Mouse (Mus musculus) limb, embryonic 14.5 days (tissue): ENCODE results near the gene Gm28845. TPM values are rescaled to one million over a fixed set of nuclear protein-coding genes. Genes with fewer than 3 reads are reported as not detected.

Experiments
- ATAC-seq: fragments of 200-750 bp; cut with Nextera tagmentation; 2 replicates; pipeline ENCODE4 v1.8.0; 2017; ENCODE audit warnings: low read depth, moderate number of reproducible peaks, moderate TSS enrichment; ENCODE audit not compliant: low FRiP score
- DNase-seq: peaks from one replicate; pipeline ENCODE4 v3.0.0-alpha.2; 2015; ENCODE audit warnings: low spot score
- H3K27ac ChIP-seq: fragments of 300-500 bp; sonication (generic); replicated peaks from 2 replicates; pipeline ENCODE4 v1.5.1; 2014; ENCODE audit warnings: low read depth, mild to moderate bottlenecking, low read length, moderate library complexity, mixed read lengths
- H3K27me3 ChIP-seq: fragments of 300-500 bp; sonication (generic); 2 replicates; pipeline ENCODE4 v1.6.1; 2014; ENCODE audit warnings: low read length, mixed read lengths; ENCODE audit not compliant: control insufficient read depth, insufficient read depth
- H3K36me3 ChIP-seq: fragments of 300-500 bp; sonication (generic); 2 replicates; pipeline ENCODE4 v1.6.1; 2014; ENCODE audit warnings: mild to moderate bottlenecking, low read length, moderate library complexity, mixed read lengths; ENCODE audit not compliant: control insufficient read depth, insufficient read depth
- H3K4me1 ChIP-seq: fragments of 300-500 bp; sonication (generic); 2 replicates; pipeline ENCODE4 v1.6.1; 2014; ENCODE audit warnings: antibody characterized with exemption, low read length, mixed read lengths; ENCODE audit not compliant: control insufficient read depth, insufficient read depth
- H3K4me2 ChIP-seq: fragments of 300-500 bp; sonication (generic); replicated peaks from 2 replicates; pipeline ENCODE4 v1.6.1; 2014; ENCODE audit warnings: low read depth, mild to moderate bottlenecking, low read length, moderate library complexity; ENCODE audit not compliant: severe bottlenecking
- H3K4me3 ChIP-seq: fragments of 300-500 bp; sonication (generic); replicated peaks from 2 replicates; pipeline ENCODE4 v1.5.1; 2014; ENCODE audit warnings: low read length
- H3K9ac ChIP-seq: fragments of 300-500 bp; sonication (generic); 2 replicates; pipeline ENCODE4 v1.6.1; 2014; ENCODE audit warnings: mild to moderate bottlenecking, low read depth, low read length, moderate library complexity; ENCODE audit not compliant: severe bottlenecking
- H3K9me3 ChIP-seq: fragments of 300-500 bp; sonication (generic); 2 replicates; pipeline ENCODE4 v1.6.1; 2016; ENCODE audit warnings: low read length; ENCODE audit not compliant: control insufficient read depth
- POLR2A ChIP-seq: fragments of 200-500 bp; IDR thresholded peaks from 2 replicates; pipeline ENCODE4 v1.8.0; 2012; ENCODE audit warnings: inconsistent platforms, mild to moderate bottlenecking, moderate library complexity, borderline replicate concordance; ENCODE audit not compliant: insufficient read depth, insufficient read length; ENCODE audit errors: extremely low read depth
- WGBS: fragments of 180-500 bp; shearing (Covaris S2); extraction: QIAGEN DNeasy Blood & Tissue Kit; methylation state at CpG from one replicate; pipeline ENCODE4 v1.1.7; 2014; 5-methylcytosine and 5-hydroxymethylcytosine counted together
- polyA plus RNA-seq, 2 experiments: library from polyadenylated mRNA; depleted of rRNA in 1 of 2; stranded (reverse) in 1 of 2; unstranded in 1 of 2; fragments of >200 nt; fragmentation: Nextera tagmentation in 1 of 2; extraction: Ambion mirVana in 1 of 2; gene quantifications; 2 replicates each; pipeline versions ENCODE4 v1.2.1 to v1.2.3; 2012 to 2014

Gm28845 gene
- polyA plus RNA-seq, 2 experiments: not detected

DNA sequence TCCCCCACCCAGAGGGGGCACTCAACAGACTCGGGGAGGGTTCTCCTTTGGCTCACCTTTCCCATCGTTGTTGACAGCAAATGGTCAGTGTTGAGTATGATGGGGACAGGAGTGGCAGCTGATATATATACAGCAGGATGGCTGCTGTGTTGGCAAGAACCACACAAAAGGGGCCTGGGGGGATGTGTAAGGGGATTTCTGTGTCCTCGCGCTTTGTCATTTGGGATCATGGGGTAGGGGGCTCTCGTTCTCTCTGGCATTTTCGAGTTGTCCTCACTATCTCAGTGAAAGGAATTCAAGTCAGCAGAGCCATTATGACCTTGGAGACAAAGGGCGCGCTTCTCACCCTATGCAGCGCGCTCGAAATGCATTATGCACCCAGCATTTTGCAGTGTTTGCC lies 16.1 kb downstream of the Gm28845 start, which contains the start of gene Cryga:
TSS of gene Cryga (minus strand) at position 101 of the 400 bp plus-strand sequence.
- no peak for ATAC-seq
- 96% methylated on average over 11 of the region's 11 CpGs for WGBS
- DNase-seq: no peak
- no peak within 1 kb of the TSS for H3K4me3 ChIP-seq
- H3K9me3 ChIP-seq: no peaks in the 10 kb centered on the region
- H3K36me3 ChIP-seq: no peaks in the 10 kb centered on the region
- H3K9ac ChIP-seq: no peak within 1 kb of the TSS
- H3K27ac ChIP-seq: no peak within 1 kb of the TSS
- TF ChIP-seq POLR2A: no peak
- H3K4me1 ChIP-seq: no peaks in the 10 kb centered on the region
- no peak within 1 kb of the TSS for H3K4me2 ChIP-seq
- H3K27me3 ChIP-seq: no peaks in the 10 kb centered on the region

DNA sequence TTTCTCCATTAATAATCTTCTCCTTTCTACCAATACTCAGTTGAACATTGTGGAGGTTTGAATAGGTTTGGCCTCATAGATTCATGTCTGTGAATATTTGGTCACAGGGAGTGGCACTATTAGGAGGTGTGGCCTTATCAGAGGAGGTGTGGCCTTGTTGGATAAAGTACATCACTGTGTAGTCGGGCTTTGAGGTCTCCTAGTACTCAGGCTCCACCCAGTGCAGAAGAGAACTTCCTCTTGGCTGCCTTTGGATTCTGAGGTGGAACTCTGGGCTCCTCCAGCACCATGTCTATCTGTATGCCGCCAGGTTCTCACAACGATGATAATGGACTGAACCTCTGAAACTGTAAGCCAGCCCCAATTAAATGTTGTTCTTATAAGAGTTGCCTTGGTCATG lies 22.4 kb downstream of the Gm28845 start:
- 86% methylated on average over 3 of the region's 3 CpGs for WGBS
- Histone ChIP-seq H3K4me3 (no peak overlapping the region), H3K4me1 (no peaks in the 10 kb centered on the region), H3K4me2 (no peak overlapping the region), H3K27ac (no peak overlapping the region), H3K9ac (no peak overlapping the region), H3K36me3 (no peaks in the 10 kb centered on the region), H3K27me3 (no peaks in the 10 kb centered on the region), H3K9me3 (no peaks in the 10 kb centered on the region)
- DNase-seq (no peak), ATAC-seq (no peak)
- TF ChIP-seq POLR2A: no peak

DNA sequence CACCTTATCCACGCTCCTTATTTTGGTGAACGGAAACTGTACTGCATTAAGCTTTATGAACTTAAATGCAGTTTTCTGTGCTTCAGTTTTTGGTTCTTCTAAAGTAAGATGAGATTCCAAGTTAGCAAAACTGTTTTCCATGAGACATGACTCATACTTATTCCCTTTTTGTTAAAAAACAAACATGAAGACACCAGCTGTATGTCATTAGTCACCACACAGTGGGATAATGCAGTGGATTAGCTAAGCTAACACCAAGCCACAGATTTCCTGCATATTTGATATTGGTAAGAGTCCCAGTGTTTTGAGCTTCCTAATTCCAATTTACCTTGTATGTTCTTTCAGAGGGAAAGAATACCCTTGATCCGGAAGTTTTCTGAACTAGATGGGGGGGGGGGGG lies 27.8 kb downstream of the Gm28845 start:
- H3K9ac ChIP-seq: no peak overlapping the region
- no peaks in the 10 kb centered on the region for H3K4me1 ChIP-seq
- TF ChIP-seq POLR2A: no peak
- H3K36me3 ChIP-seq: no peaks in the 10 kb centered on the region
- no peak overlapping the region for H3K4me3 ChIP-seq
- H3K27me3 ChIP-seq: no peaks in the 10 kb centered on the region
- H3K9me3 ChIP-seq: no peaks in the 10 kb centered on the region
- ATAC-seq: no peak
- no peak overlapping the region for H3K27ac ChIP-seq
- 94% methylated on average over 3 of the region's 3 CpGs for WGBS
- H3K4me2 ChIP-seq: no peak overlapping the region
- no peak for DNase-seq

DNA sequence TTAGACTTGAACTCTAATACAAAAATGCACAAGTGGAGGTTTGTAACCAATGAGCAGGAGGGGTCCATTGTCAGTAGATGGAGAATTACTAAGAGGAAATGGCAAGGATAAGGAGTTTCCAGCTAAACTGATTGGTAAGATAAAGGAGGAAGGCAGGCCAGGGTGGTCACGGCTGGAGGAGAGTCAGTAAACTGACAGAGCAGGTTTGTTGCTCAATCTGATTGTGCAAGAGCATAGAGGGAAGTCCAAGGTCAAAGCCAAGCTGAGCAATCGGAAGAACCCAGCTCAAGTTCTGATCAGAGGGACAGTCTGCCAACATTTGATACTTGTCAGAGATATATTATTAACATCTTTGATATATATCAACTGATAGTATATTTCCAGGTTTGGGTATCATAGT lies 29.0 kb downstream of the Gm28845 start:
- ATAC-seq (no peak), DNase-seq (no peak)
- Histone ChIP-seq H3K4me2 (no peak overlapping the region), H3K36me3 (no peaks in the 10 kb centered on the region), H3K9me3 (no peaks in the 10 kb centered on the region), H3K27ac (no peak overlapping the region), H3K4me1 (no peaks in the 10 kb centered on the region), H3K27me3 (no peaks in the 10 kb centered on the region), H3K9ac (no peak overlapping the region), H3K4me3 (no peak overlapping the region)
- WGBS: 76% methylated on average over 2 of the region's 2 CpGs
- no peak for TF ChIP-seq POLR2A

DNA sequence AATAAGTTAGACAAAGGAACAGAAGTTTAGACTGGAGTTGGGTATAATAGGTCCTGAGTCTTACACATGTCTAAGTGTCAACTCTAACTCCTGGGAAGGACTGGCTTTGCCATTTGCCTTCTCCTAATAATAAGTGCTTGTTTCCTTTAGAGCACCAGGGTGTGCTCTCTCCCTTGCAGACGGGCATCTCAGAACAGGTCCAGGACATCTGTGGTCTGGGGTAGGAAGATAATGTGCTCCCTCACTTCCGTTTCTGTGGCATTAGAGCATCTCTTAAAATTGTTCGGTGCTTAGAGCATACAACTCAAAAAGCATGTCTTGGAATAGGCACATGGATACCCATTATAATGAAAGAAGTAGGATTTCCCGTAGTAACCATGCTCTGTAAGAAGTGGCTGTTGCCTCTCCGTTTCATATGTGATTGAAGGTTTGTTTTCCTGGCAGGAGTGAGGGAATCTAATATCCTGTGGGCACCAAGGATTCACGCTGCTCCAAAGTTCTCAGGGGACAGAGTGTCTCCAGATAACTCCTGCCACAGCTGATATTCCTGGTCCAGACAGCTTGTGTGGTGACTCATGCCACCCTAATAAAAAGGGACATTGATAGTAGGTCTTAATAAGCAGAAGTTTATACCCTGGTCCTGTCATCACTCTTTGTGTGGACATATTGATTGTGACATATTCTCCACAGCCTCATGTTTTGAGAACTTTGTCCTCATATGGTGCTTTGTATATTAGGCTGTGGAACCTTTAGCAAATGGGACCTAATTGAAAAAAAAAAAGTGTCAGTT lies 30.6 kb downstream of the Gm28845 start:
- no peak overlapping the region for H3K4me3 ChIP-seq
- H3K36me3 ChIP-seq: no peaks in the 10 kb centered on the region
- ATAC-seq (no peak), DNase-seq (no peak)
- 71% methylated on average over 6 of the region's 6 CpGs for WGBS
- TF ChIP-seq POLR2A: no peak
- no peaks in the 10 kb centered on the region for H3K27me3 ChIP-seq
- no peak overlapping the region for H3K27ac ChIP-seq
- no peak overlapping the region for H3K9ac ChIP-seq
- H3K9me3 ChIP-seq: no peaks in the 10 kb centered on the region
- H3K4me1 ChIP-seq: no peaks in the 10 kb centered on the region
- no peak overlapping the region for H3K4me2 ChIP-seq

DNA sequence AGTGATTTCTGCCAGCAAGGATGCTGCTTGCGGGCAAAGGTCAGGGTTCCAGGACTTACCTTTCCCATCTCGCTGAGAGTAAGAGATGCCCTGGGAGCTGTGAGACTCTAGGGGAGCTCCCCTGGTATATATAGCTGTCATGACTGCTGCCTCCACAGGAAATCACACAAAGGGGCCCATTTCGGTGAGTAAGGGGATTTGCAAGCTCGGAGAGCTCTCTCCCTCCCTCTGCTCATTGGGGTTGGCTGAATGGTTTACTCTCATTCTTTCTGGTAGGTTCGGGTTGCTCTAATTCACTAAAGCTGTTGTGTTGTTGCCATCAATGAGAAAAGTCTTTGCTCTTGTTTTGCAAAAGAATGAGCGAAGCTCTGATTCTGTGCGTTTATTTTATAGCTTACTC lies 37.2 kb downstream of the Gm28845 start, which contains the start of gene Crygb:
TSS of gene Crygb (minus strand) at position 101 of the 400 bp plus-strand sequence.
- Histone ChIP-seq H3K9me3 (no peaks in the 10 kb centered on the region), H3K4me3 (no peak within 1 kb of the TSS), H3K9ac (no peak within 1 kb of the TSS), H3K4me2 (no peak within 1 kb of the TSS), H3K4me1 (no peaks in the 10 kb centered on the region), H3K27ac (no peak within 1 kb of the TSS), H3K27me3 (no peaks in the 10 kb centered on the region), H3K36me3 (no peaks in the 10 kb centered on the region)
- no peak for TF ChIP-seq POLR2A
- WGBS: 32% methylated on average over 7 of the region's 7 CpGs
- ATAC-seq (no peak), DNase-seq (no peak)
